Mouse (Mus musculus) liver, adult 2 months (tissue): Measurements from ENCODE around the gene Ano7. TPM values are rescaled to one million over a fixed set of nuclear protein-coding genes. Genes with fewer than 3 reads are reported as not detected.

Experiments
- DNase-seq: peaks from one replicate; pipeline ENCODE4 v3.0.0-alpha.2; 2011; ENCODE audit warnings: low read depth, low spot score; ENCODE audit errors: extremely low read depth
- H3K27ac ChIP-seq: fragments of 200-500 bp; replicated peaks from 2 replicates; pipeline ENCODE4 v1.5.1; 2012; ENCODE audit warnings: low read depth, mild to moderate bottlenecking, control low read depth, inconsistent platforms, low read length; ENCODE audit not compliant: insufficient read depth
- H3K27me3 ChIP-seq: fragments of 200-500 bp; 2 replicates; pipeline ENCODE4 v1.6.1; 2012; ENCODE audit warnings: mild to moderate bottlenecking, moderate library complexity, low read length, inconsistent platforms; ENCODE audit not compliant: control insufficient read depth, insufficient read depth
- H3K36me3 ChIP-seq: fragments of 200-500 bp; 2 replicates; pipeline ENCODE4 v1.6.1; 2012; ENCODE audit warnings: low read length, inconsistent platforms; ENCODE audit not compliant: control insufficient read depth, insufficient read depth
- H3K4me1 ChIP-seq: fragments of 200-500 bp; 2 replicates; pipeline ENCODE4 v1.6.1; 2011; ENCODE audit warnings: low read length; ENCODE audit not compliant: control insufficient read depth, insufficient read depth
- H3K4me3 ChIP-seq: fragments of 200-500 bp; 2 replicates; pipeline ENCODE4 v1.5.1; 2011; ENCODE audit warnings: low read depth, mild to moderate bottlenecking, control low read depth, low read length, moderate library complexity; ENCODE audit not compliant: insufficient read depth
- H3K79me2 ChIP-seq: fragments of 200-500 bp; 2 replicates; pipeline ENCODE4 v1.6.1; 2012; ENCODE audit warnings: inconsistent platforms, mild to moderate bottlenecking, low read length, moderate library complexity; ENCODE audit not compliant: control insufficient read depth, insufficient read depth
- H3K9ac ChIP-seq: fragments of 200-500 bp; 2 replicates; pipeline ENCODE4 v1.6.1; 2012; ENCODE audit warnings: low read depth, mild to moderate bottlenecking, control low read depth, inconsistent platforms, low read length
- CTCF ChIP-seq: fragments of 200-500 bp; IDR thresholded peaks from 2 replicates; pipeline ENCODE4 v1.5.1; 2011; ENCODE audit warnings: low read depth, low read length, control low read depth
- POLR2A ChIP-seq: fragments of 200-500 bp; IDR thresholded peaks from 2 replicates; pipeline ENCODE4 v1.6.1; 2011; ENCODE audit warnings: low read length, control low read depth; ENCODE audit not compliant: insufficient read depth; ENCODE audit errors: extremely low read depth
- polyA plus RNA-seq: library from polyadenylated mRNA; depleted of rRNA; stranded (reverse); fragments of >200 nt; gene quantifications from 2 replicates; pipeline ENCODE4 v1.2.3, GENCODE M21; 2012; rRNA removed
- total RNA-seq: library from RNA; depleted of rRNA; stranded (reverse); fragments of >200 nt; gene quantifications from 2 replicates; pipeline ENCODE4 v1.2.3, GENCODE M21; 2014; rRNA removed

Ano7 gene
- total and polyA plus RNA-seq, 2 experiments: 0.02 TPM; not detected in 1

DNA sequence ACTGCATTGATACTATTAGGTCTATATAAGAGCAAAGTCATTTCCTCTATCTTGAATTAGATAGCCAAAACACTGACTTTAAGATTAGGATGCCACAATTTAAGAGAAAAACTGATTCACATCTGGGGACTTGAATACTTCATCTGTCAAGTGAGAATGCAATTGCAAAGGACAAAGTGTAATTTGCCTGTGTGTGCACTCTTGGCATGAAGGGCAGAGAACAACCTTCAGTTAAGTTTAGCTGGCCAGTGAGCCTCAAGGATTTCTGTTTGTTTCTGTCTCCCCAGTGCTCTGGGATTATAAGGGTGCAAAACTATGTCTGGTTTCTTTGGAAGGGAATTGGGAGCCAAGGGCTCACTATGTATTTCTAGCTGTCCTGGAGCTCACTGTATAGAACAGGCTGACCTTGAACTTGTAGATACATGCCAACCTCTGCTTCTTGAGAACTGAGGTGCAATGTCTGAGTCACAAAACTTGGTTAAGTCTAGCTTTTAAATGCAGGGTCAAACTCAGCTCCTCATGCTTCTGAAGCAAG lies 80.1 kb downstream of the Ano7 start:
- peak; percentile 80 for DNase-seq
- peak overlapping the region; percentile 21; the same call in 1 of the 2 replicates for H3K27ac ChIP-seq
- H3K4me1 ChIP-seq: peaks cover 6% of the 10 kb centered on the region; the same call in 1 of the 2 replicates

More for the DNA sequence above, 80.1 kb downstream of the Ano7 start:
- Histone ChIP-seq H3K27me3 (no peaks in the 10 kb centered on the region), H3K36me3 (no peaks in the 10 kb centered on the region), H3K9ac (no peak overlapping the region), H3K4me3 (no peak overlapping the region), H3K79me2 (peaks cover 17% of the 10 kb centered on the region; the same call in 1 of the 2 replicates)
- no peak for TF ChIP-seq POLR2A
- no peak for TF ChIP-seq CTCF

Other genes with a start within 250 kb of the Ano7 start
- 394 and 587 TPM in 2 replicates for gene Agxt, start 238.7 kb upstream of the Ano7 start, total RNA-seq
- gene Agxt, start 238.7 kb upstream of the Ano7 start, polyA plus RNA-seq: 374 and 553 TPM in 2 replicates
- 0.07 TPM in 1 of 2 replicates, not detected in the other for gene 2310007B03Rik, start 213.0 kb upstream of the Ano7 start, total RNA-seq
- gene 2310007B03Rik, start 213.0 kb upstream of the Ano7 start, polyA plus RNA-seq: 0.20 and 0.29 TPM in 2 replicates
- not detected in 2 replicates for gene Crocc2, start 205.2 kb upstream of the Ano7 start, total RNA-seq
- not detected in 2 replicates for gene Crocc2, start 205.2 kb upstream of the Ano7 start, polyA plus RNA-seq
- gene Sned1, start 138.1 kb upstream of the Ano7 start, total RNA-seq: 5.2 and 5.3 TPM in 2 replicates
- 6.4 and 8.4 TPM in 2 replicates for gene Sned1, start 138.1 kb upstream of the Ano7 start, polyA plus RNA-seq
- gene Mterf4, start 68.0 kb upstream of the Ano7 start, total RNA-seq: 24.6 and 27.4 TPM in 2 replicates
- 11.0 and 12.1 TPM in 2 replicates for gene Mterf4, start 68.0 kb upstream of the Ano7 start, polyA plus RNA-seq
- gene Ppp1r7, start 31.1 kb upstream of the Ano7 start, total RNA-seq: 2.8 and 3.0 TPM in 2 replicates
- gene Ppp1r7, start 31.1 kb upstream of the Ano7 start, polyA plus RNA-seq: 2.0 and 2.1 TPM in 2 replicates
- gene Pask, start 30.4 kb upstream of the Ano7 start, total RNA-seq: 0.18 and 0.47 TPM in 2 replicates
- gene Pask, start 30.4 kb upstream of the Ano7 start, polyA plus RNA-seq: 0.36 and 1.0 TPM in 2 replicates
- 169 and 179 TPM in 2 replicates for gene Hdlbp, start 104.9 kb downstream of the Ano7 start, total RNA-seq
- gene Hdlbp, start 104.9 kb downstream of the Ano7 start, polyA plus RNA-seq: 103 and 119 TPM in 2 replicates
- gene Farp2, start 138.1 kb downstream of the Ano7 start, total RNA-seq: 10.5 and 16.4 TPM in 2 replicates
- 9.2 and 10.5 TPM in 2 replicates for gene Farp2, start 138.1 kb downstream of the Ano7 start, polyA plus RNA-seq